Mouse (Mus musculus) testis, adult 2 months (tissue): ENCODE results near the gene Vmn1r55.

Experiments
- CTCF ChIP-seq: fragments of 200-500 bp; IDR thresholded peaks from 2 replicates; pipeline ENCODE4 v1.5.1; 2012; ENCODE audit warnings: low read depth, mild to moderate bottlenecking, inconsistent platforms, low read length, moderate library complexity; ENCODE audit not compliant: control insufficient read depth, insufficient read depth, insufficient replicate concordance
- POLR2A ChIP-seq: fragments of 200-500 bp; IDR thresholded peaks from 2 replicates; pipeline ENCODE4 v1.6.1; 2012; ENCODE audit warnings: low read depth, mild to moderate bottlenecking, inconsistent platforms, low read length, moderate library complexity; ENCODE audit not compliant: control insufficient read depth

GRCm38 (mm10) chr7:5099796-5100195 lies 49.7 kb downstream of the Vmn1r55 start:
- TF ChIP-seq POLR2A (no peak), CTCF (no peak)
